Mouse (Mus musculus) hindbrain, embryonic 10.5 days (tissue): ENCODE data around the gene Mlip. TPM values are rescaled to one million over a fixed set of nuclear protein-coding genes. Genes with fewer than 3 reads are reported as not detected.

Experiments used
- DNase-seq: peaks from one replicate; pipeline ENCODE4 v3.0.0-alpha.2; 2017; ENCODE audit warnings: low spot score
- H3K27ac ChIP-seq: fragments of 300-500 bp; sonication (generic); 2 replicates; pipeline ENCODE4 v1.5.1; 2016; ENCODE audit warnings: mild to moderate bottlenecking, moderate library complexity
- H3K27me3 ChIP-seq: fragments of 300-500 bp; sonication (generic); 2 replicates; pipeline ENCODE4 v1.6.1; 2016; ENCODE audit warnings: mild to moderate bottlenecking; ENCODE audit not compliant: poor library complexity, insufficient read depth, severe bottlenecking
- H3K36me3 ChIP-seq: fragments of 300-500 bp; sonication (generic); 2 replicates; pipeline ENCODE4 v1.6.1; 2016; ENCODE audit warnings: mild to moderate bottlenecking, moderate library complexity
- H3K4me1 ChIP-seq: fragments of 300-500 bp; sonication (generic); replicated peaks from 2 replicates; pipeline ENCODE4 v1.6.1; 2016; ENCODE audit warnings: mild to moderate bottlenecking
- H3K4me3 ChIP-seq: fragments of 300-500 bp; sonication (generic); 2 replicates; pipeline ENCODE4 v1.5.1; 2016; ENCODE audit warnings: mild to moderate bottlenecking, moderate library complexity
- H3K9me3 ChIP-seq: fragments of 300-500 bp; sonication (generic); 2 replicates; pipeline ENCODE4 v1.6.1; 2016; ENCODE audit warnings: mild to moderate bottlenecking, moderate library complexity
- WGBS: fragments of 180-500 bp; shearing (Covaris S2); methylation state at CpG from one replicate; pipeline ENCODE4 v1.1.7; 2016; 5-methylcytosine and 5-hydroxymethylcytosine counted together
- polyA plus RNA-seq: library from polyadenylated mRNA; unstranded; fragments of >200 nt; fragmentation: Nextera tagmentation; extraction: Ambion mirVana; gene quantifications from 2 replicates; pipeline ENCODE4 v1.2.1, GENCODE M21; 2016

The Mlip gene
- polyA plus RNA-seq, 1 experiment from 2014 or later: 0.09 TPM

DNA sequence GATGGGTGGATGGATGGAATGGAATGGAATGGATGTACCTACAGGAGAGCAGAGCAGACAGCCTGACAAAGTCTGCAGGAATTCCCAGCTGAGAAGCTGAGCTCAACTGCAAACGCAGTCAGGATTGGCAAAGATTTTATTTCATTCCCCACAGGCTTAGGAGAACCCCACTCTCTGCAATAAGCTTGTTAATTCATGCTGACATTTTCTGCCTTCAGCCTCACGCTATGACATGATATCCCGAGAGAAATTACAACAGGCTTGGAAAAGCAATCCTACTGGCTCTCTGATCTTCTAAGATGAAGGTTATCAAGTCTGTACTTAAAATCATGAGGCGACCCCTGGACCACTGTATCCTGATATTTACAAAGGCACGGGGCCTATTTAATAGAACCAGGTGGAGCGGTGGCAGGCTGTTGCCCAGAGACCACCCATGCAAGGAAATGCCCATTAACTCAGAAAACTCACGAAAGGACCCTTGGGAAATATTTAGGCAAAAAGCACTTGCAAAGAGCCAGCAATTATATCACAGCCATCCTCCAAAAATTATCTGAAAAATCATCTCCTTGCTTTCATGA lies 13.1 kb downstream of the Mlip start:
- Histone ChIP-seq H3K4me1 (no peaks in the 10 kb centered on the region), H3K9me3 (no peaks in the 10 kb centered on the region), H3K27ac (no peak overlapping the region), H3K4me3 (no peak overlapping the region), H3K27me3 (no peaks in the 10 kb centered on the region), H3K36me3 (no peaks in the 10 kb centered on the region)
- no peak for DNase-seq
- WGBS: 73% methylated on average over 7 of the region's 7 CpGs

DNA sequence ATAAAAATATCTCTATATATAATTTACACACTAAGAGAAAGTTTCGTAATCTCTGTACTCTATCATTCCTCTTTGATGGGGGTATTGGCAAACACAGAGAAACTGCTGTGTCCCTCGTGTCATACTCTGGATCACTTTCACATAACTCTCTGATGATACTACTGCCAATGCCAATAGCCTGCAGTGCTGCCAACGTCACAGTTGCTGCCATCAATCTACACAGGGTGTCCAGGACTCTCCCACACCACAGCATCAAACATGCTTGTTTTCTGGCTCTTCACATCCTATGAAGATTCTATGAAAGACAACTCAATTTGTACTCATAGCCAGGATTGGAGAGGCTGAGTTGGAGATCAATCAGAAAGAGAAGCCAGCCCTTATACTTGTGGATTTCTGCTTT lies 17.4 kb downstream of the Mlip start:
- no peaks in the 10 kb centered on the region for H3K4me1 ChIP-seq
- 90% methylated on average over 3 of the region's 3 CpGs for WGBS
- H3K27ac ChIP-seq: no peak overlapping the region
- H3K4me3 ChIP-seq: no peak overlapping the region
- H3K36me3 ChIP-seq: no peaks in the 10 kb centered on the region
- DNase-seq: no peak
- H3K27me3 ChIP-seq: no peaks in the 10 kb centered on the region
- H3K9me3 ChIP-seq: peaks cover 6% of the 10 kb centered on the region

DNA sequence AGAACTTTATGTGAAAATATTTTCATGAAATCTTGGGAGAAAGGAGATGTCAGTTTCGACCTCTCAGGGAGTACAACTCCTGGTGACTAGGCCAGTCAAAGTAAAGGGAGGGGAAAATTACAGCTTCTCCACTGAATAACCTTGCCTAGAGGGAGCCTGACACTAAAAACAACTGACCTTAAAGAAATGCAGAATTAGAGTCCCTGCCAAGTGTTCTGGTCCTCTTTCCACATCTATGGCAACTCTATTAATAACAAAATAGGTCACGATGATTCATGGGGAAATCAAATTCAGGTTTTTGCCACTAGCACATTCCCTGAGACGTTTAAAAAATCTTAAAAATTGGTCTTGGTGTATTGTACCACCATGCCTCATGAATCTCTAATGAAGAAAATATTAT lies 34.4 kb downstream of the Mlip start:
- no peak for DNase-seq
- no peaks in the 10 kb centered on the region for H3K36me3 ChIP-seq
- peaks cover 4% of the 10 kb centered on the region; the same call in 1 of the 2 replicates for H3K9me3 ChIP-seq
- no peak overlapping the region for H3K4me3 ChIP-seq
- no peaks in the 10 kb centered on the region for H3K27me3 ChIP-seq
- H3K4me1 ChIP-seq: no peaks in the 10 kb centered on the region
- WGBS: 86% methylated on average over 3 of the region's 3 CpGs
- no peak overlapping the region for H3K27ac ChIP-seq

DNA sequence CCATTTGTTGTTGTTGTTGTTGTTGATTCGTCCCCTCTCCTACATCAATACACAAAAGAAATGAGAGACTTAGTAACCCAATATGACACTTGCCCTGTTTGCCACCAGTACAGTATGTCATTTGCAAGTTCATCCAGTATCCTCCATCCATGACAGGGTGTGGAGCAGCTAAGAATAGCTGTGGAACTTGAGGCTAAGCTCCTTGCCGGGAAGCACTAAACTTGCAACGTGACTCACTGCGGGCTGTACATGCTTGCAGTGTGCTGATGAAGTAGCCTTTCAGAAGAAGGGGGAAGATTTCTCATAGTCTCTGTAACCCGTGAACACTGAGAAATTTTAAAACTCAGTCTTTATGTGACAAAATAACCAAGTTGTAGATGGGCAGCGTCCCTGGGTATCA lies 42.2 kb downstream of the Mlip start:
- 89% methylated on average over 6 of the region's 6 CpGs for WGBS
- no peak for DNase-seq

DNA sequence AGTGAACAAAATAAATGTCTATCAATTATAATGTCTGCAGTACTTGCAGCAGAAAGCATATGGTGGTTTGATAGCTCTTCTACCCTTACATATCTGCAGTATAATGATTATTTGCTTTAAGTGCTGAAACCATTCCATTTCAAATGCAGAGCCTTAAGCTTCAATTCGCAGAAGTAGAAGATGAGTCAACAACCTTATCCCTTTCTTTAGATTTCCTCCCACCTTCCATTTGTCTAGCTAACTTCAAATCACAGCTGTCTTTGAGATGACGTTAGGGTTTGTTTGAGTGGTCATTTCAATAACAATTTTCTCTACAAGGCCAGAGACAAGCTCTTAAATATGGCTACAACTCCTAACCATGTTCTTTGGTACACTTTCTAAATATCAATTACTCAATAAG lies 47.4 kb downstream of the Mlip start:
- Histone ChIP-seq H3K9me3 (no peaks in the 10 kb centered on the region), H3K4me3 (no peak overlapping the region), H3K4me1 (no peaks in the 10 kb centered on the region), H3K27ac (no peak overlapping the region), H3K27me3 (no peaks in the 10 kb centered on the region), H3K36me3 (no peaks in the 10 kb centered on the region)
- WGBS: 88% methylated on average over 2 of the region's 2 CpGs
- DNase-seq: no peak

More for the DNA sequence above, 42.2 kb downstream of the Mlip start:
- Histone ChIP-seq H3K4me1 (no peaks in the 10 kb centered on the region), H3K36me3 (no peaks in the 10 kb centered on the region), H3K27ac (no peak overlapping the region), H3K4me3 (no peak overlapping the region), H3K9me3 (no peaks in the 10 kb centered on the region), H3K27me3 (no peaks in the 10 kb centered on the region)

DNA sequence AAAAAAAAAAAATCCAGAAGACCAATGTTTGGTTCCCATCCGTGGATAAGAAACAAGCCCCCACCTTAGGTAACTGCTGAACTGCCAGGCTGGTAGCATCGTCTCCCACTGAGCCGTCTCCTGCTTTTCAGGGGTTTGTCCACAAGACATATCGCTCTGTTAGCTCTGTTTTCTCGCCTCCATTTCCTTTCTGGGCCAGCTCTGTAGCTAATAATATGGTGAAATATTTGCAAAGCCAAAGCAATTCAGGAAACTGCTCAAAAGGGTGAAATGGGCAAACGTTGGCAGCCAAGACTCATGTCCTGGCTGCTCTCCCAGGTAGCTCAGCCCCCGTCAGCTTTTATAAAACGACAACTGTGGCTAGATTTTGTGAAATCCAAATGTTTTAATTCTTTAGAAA lies 50.4 kb downstream of the Mlip start:
- Histone ChIP-seq H3K36me3 (no peaks in the 10 kb centered on the region), H3K27ac (no peak overlapping the region), H3K27me3 (no peaks in the 10 kb centered on the region), H3K4me3 (no peak overlapping the region), H3K9me3 (0 out of 2 replicates have a peak, but pooled peaks cover 6% of the 10 kb centered on the region), H3K4me1 (no peaks in the 10 kb centered on the region)
- no peak for DNase-seq
- WGBS: 86% methylated on average over 8 of the region's 8 CpGs

DNA sequence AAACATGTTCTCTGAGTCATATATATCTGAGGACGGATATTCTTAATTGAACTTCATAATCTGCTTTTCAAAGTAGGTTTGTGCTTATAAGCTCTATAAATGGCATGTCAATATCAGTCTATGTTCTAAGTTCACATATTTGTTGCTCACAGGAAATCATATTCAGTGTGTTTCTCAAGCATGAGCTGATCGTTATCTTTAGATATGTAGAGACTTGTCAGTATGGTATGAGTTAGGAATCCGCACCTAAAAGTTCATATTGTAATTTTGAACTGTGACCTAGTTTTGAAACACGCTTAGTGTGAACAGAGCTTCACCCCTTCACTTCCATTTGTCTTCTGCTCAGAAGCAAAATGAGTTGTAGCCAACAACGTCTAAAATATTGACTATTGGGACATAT lies 64.8 kb downstream of the Mlip start:
- Histone ChIP-seq H3K4me1 (no peaks in the 10 kb centered on the region), H3K36me3 (no peaks in the 10 kb centered on the region), H3K27ac (no peak overlapping the region), H3K9me3 (no peaks in the 10 kb centered on the region), H3K4me3 (no peak overlapping the region), H3K27me3 (no peaks in the 10 kb centered on the region)
- 88% methylated on average over 5 of the region's 5 CpGs for WGBS
- no peak for DNase-seq

DNA sequence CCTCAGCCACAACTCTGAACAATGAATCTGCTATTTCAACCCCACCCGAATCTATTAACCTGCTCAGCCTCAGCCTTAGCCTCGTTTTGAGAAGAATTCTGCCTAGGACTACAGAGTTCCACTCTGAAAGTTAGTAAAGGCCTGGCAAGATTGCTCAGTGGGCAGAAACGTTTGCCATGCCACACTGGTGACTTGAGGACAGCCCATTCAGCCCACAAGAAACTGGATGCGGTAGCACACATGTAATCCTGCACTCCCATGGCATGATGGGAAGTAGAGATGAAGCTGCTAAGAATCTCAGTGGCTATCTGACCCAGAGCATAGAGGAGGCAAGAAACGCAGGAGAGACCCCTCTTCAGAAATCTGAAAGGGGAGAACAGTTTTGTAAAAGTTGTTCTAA lies 73.4 kb downstream of the Mlip start:
- Histone ChIP-seq H3K4me1 (0 out of 2 replicates have a peak, but pooled peaks cover 9% of the 10 kb centered on the region), H3K9me3 (no peaks in the 10 kb centered on the region), H3K27ac (no peak overlapping the region), H3K36me3 (no peaks in the 10 kb centered on the region), H3K4me3 (no peak overlapping the region), H3K27me3 (no peaks in the 10 kb centered on the region)
- no peak for DNase-seq
- 75% methylated on average over 5 of the region's 5 CpGs for whole genome bisulfite sequencing

DNA sequence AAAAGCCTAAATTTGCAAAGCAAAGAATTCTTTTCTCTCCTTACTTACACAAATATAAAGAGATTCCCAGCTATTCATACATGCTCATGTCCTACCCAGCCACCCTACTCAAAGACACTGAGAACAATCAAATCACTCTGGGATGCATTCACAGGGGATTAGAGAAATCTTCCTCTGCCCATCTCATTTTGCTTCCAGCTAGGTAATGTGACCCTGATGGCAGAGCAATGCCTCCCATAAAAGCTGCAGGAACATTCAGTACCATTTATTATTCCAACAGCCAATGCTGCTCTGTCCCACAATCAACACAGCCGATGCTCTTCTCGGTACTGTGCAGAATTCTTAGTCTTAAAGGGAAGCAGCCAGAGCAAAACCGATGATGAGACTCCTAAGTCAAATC lies 74.7 kb downstream of the Mlip start:
- Histone ChIP-seq H3K9me3 (no peaks in the 10 kb centered on the region), H3K4me1 (0 out of 2 replicates have a peak, but pooled peaks cover 9% of the 10 kb centered on the region), H3K27me3 (no peaks in the 10 kb centered on the region), H3K36me3 (no peaks in the 10 kb centered on the region), H3K4me3 (no peak overlapping the region), H3K27ac (no peak overlapping the region)
- 69% methylated on average over 3 of the region's 3 CpGs for WGBS
- DNase-seq: no peak

DNA sequence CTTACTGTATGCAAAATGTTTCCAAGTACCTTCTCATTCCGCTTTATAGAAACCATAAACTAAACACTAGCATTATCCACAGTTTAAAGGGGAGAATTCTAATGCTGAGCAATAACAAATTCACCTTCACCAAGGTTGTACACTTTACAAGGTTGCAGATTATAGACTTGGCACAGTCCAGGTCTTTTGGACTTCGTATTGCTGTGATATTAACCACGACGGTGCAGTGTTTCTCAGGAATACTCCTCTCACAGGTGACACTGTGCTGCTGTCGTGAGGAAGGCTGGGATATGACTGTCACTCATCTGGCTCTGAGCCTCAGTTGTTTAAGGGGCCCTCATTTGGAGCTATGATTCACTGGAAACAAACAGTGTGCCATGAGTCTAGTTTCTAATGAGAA lies 75.5 kb downstream of the Mlip start:
- H3K4me1 ChIP-seq: 0 out of 2 replicates have a peak, but pooled peaks cover 9% of the 10 kb centered on the region
- no peak overlapping the region for H3K4me3 ChIP-seq
- no peak overlapping the region for H3K27ac ChIP-seq
- H3K9me3 ChIP-seq: no peaks in the 10 kb centered on the region
- no peaks in the 10 kb centered on the region for H3K36me3 ChIP-seq
- WGBS: 80% methylated on average over 5 of the region's 5 CpGs
- DNase-seq: no peak
- H3K27me3 ChIP-seq: no peaks in the 10 kb centered on the region

DNA sequence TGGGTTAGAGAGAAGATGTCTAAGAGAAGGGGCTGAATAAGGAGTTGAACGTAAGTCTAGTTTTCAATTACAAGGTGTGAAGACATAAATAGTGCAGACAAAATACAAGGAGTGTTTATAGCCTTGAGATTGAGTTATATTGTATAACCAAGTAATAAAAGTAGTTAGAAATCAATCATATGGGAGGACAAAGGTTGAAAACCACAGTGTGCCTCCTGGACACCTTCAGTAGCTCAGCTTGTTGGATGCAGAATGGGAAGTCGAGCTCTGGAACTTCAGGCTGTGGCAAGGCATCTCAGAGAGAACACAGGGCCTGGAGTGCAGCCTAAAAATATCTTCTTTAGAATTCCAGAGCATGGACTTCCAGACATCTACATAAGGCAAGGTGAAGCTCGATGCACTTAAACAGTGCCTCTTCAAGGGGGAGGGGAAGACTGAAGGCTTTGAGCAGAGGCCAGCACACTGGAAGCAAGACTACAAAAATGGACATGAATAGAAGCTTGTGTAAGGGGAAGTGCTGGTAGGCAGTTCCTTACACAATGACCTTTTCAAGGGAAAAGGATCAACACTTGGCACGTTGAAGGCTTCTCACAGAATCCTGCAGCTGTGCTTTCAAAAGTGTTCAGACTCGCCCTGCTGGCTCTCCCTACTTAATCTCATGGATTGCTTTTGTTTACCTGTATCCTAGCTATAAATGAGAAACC lies 76.2 kb downstream of the Mlip start:
- 54% methylated on average over 5 of the region's 5 CpGs for WGBS
- H3K9me3 ChIP-seq: no peaks in the 10 kb centered on the region
- H3K4me1 ChIP-seq: 0 out of 2 replicates have a peak, but pooled peaks cover 9% of the 10 kb centered on the region
- no peaks in the 10 kb centered on the region for H3K27me3 ChIP-seq
- no peak overlapping the region for H3K27ac ChIP-seq
- no peak overlapping the region for H3K4me3 ChIP-seq
- no peaks in the 10 kb centered on the region for H3K36me3 ChIP-seq
- DNase-seq: no peak

DNA sequence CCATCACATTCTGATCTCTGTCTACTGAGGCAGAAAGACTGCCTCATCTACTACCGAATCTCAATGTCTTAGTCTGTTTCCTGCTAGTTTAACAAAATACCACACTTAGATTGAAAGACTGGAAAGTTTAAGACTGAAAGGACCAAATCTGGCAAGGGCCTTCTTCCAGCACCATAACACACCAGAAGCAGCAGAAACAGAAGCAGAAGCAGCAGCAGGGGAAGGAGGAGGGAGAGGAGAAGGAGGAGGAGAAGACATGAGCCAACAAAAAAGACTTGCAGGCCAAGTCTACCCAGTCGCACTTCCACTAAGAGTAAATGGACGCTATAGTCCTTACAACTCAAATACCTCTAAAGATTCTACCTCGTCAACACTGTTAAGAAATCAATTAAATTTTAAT lies 80.0 kb downstream of the Mlip start:
- H3K27ac ChIP-seq: no peak overlapping the region
- WGBS: 94% methylated on average over 4 of the region's 4 CpGs
- no peak for DNase-seq
- no peaks in the 10 kb centered on the region for H3K36me3 ChIP-seq
- H3K9me3 ChIP-seq: no peaks in the 10 kb centered on the region
- no peak overlapping the region for H3K4me3 ChIP-seq
- H3K27me3 ChIP-seq: no peaks in the 10 kb centered on the region
- H3K4me1 ChIP-seq: 0 out of 2 replicates have a peak, but pooled peaks cover 5% of the 10 kb centered on the region

DNA sequence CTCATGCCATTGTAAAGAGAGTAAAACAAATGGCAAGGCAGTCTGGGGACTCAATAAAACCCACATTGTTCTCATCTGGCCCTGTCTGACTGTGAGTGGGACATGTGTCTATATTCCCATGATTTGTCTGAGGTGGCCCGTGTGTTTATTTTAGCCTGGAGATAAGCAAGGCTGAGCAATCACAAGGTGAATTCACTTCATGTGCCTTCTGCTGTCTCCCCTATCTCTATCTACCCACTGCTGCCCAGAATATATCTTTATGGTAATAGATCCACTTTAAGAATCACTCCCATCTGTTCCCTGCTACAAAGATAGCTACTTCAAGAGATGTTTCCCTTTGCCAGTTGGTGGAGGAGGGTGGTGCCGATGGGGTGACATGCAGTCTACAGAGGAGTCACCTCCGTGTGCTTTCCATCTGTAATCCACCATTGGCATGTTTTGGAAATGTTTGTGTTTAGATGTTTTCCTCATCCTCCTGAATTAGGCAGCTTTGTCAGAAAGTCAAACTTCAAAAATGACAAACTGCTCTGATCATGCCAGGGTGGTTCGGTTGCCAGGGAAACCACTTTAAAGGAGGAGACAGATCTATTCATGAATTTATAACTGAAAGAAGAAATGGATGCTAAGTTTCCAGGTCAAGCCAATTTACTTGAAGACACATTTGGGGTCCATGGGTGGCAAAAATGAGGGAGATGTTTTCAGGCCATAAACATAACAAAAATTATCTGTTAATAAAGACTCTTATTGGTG lies 87.3 kb downstream of the Mlip start:
- H3K36me3 ChIP-seq: no peaks in the 10 kb centered on the region
- no peak overlapping the region for H3K27ac ChIP-seq
- no peaks in the 10 kb centered on the region for H3K27me3 ChIP-seq
- no peaks in the 10 kb centered on the region for H3K4me1 ChIP-seq
- DNase-seq: no peak
- no peaks in the 10 kb centered on the region for H3K9me3 ChIP-seq
- no peak overlapping the region for H3K4me3 ChIP-seq
- 87% methylated on average over 4 of the region's 4 CpGs for WGBS
